Comparison of ENCODE assay signal across 30 mouse cellular contexts in the genomic region with DNA sequence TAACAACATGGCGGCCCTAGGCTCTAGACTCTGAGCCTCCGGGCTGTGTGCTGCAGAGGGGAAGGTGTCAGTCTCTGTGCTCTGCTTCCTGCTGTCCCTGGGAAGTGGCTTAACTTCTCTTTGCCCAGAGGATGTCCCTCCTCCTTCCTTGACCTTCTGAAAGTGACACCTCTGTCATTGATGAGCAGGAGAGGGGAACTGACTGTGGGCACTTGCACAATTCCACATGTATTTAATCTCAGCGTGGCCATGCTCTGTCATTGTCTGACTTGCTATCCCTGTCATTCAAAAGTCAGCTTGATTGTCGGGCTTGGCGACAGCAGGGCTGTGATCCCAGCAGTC. TPM values are rescaled to one million over a fixed set of nuclear protein-coding genes. Genes with fewer than 3 reads are reported as not detected.
DNase-seq lines count a peak whose midpoint lies in the region; ATAC-seq and TF ChIP-seq lines count a peak whose summit lies in the region.
"Had no signal": no experiment of that assay in that cellular context is flagged by ENCODE, and none has a peak within 500 bp of the region (broad histone marks: within the 10 kb centered on the region; RNA-seq: fewer than 3 reads in every experiment).

No protein-coding gene starts in this region.

- no peaks in the 10 kb centered on the region for H3K9me3 ChIP-seq in lung, postnatal 0 days (ENCODE audit: low read length)
- H3K9me3 ChIP-seq in midbrain, embryonic 15.5 days, result no peaks in the 10 kb centered on the region
- H3K9me3 ChIP-seq: embryonic facial prominence, embryonic 10.5 days; embryonic facial prominence, embryonic 15.5 days; forebrain, embryonic 13.5 days; heart, embryonic 12.5 days; hindbrain, embryonic 15.5 days; limb, embryonic 13.5 days; neural tube, embryonic 13.5 days; stomach, embryonic 15.5 days had no signal

- TF ChIP-seq EP300 in lung, postnatal 0 days (IDR thresholded peaks at IDR 0.05), result no peak

- H3K4me3 ChIP-seq in lung, postnatal 0 days (ENCODE audit: low read depth, low read length), result no peak overlapping the region
- H3K4me3 ChIP-seq in lung, adult 2 months (replicated peaks; ENCODE audit: extremely low read depth, low read depth, low read length), result no peak overlapping the region
- no peak overlapping the region for H3K4me3 ChIP-seq in midbrain, embryonic 15.5 days
- H3K4me3 ChIP-seq: embryonic facial prominence, embryonic 10.5 days; embryonic facial prominence, embryonic 15.5 days; forebrain, embryonic 13.5 days; heart, adult 2 months; heart, embryonic 12.5 days; hindbrain, embryonic 15.5 days; layer of hippocampus, adult 2 months; left cerebral cortex, adult 2 months; limb, embryonic 13.5 days; neural tube, embryonic 13.5 days; stomach, embryonic 15.5 days had no signal

- no peak for TF ChIP-seq POLR2A in lung, adult 2 months (IDR thresholded peaks at IDR 0.05; ENCODE audit: borderline replicate concordance, extremely low read depth, low read depth, low read length)

- no peak overlapping the region for H3K4me2 ChIP-seq in lung, postnatal 0 days (replicated peaks; ENCODE audit: low read depth, low read length)
- H3K4me2 ChIP-seq in midbrain, embryonic 15.5 days, result no peak overlapping the region
- H3K4me2 ChIP-seq: embryonic facial prominence, embryonic 15.5 days; forebrain, embryonic 13.5 days; heart, embryonic 12.5 days; hindbrain, embryonic 15.5 days; limb, embryonic 13.5 days; midbrain, embryonic 11.5 days; neural tube, embryonic 13.5 days; stomach, embryonic 15.5 days had no signal

- 53% methylated on average over 5 of the region's 5 CpGs for WGBS in lung, postnatal 0 days
- 60% methylated on average over 5 of the region's 5 CpGs for WGBS in lung, adult 2 months
- WGBS in midbrain, embryonic 15.5 days, result 53% methylated on average over 5 of the region's 5 CpGs

- H3K27me3 ChIP-seq in lung, postnatal 0 days (replicated peaks; ENCODE audit: insufficient read depth, low read length), result no peaks in the 10 kb centered on the region
- H3K27me3 ChIP-seq in midbrain, embryonic 15.5 days (replicated peaks), result peaks cover 20% of the 10 kb centered on the region

- no peak overlapping the region for H3K9ac ChIP-seq in lung, postnatal 0 days (replicated peaks; ENCODE audit: low read depth)
- no peak overlapping the region for H3K9ac ChIP-seq in midbrain, embryonic 15.5 days
- H3K9ac ChIP-seq: embryonic facial prominence, embryonic 15.5 days; forebrain, embryonic 13.5 days; heart, embryonic 12.5 days; hindbrain, embryonic 15.5 days; limb, embryonic 13.5 days; neural tube, embryonic 13.5 days; stomach, embryonic 15.5 days had no signal

- no peaks in the 10 kb centered on the region for H3K4me1 ChIP-seq in lung, postnatal 0 days (ENCODE audit: insufficient read depth, low read depth, low read length)
- H3K4me1 ChIP-seq in lung, adult 2 months (ENCODE audit: control insufficient read depth, insufficient read depth, low read length), result peaks cover 12% of the 10 kb centered on the region
- H3K4me1 ChIP-seq in midbrain, embryonic 15.5 days, result peaks cover 5% of the 10 kb centered on the region; the same call in 1 of the 2 replicates

- no peak overlapping the region for H3K27ac ChIP-seq in lung, postnatal 0 days (ENCODE audit: low read length)
- no peak overlapping the region for H3K27ac ChIP-seq in midbrain, embryonic 15.5 days
- H3K27ac ChIP-seq: embryonic facial prominence, embryonic 10.5 days; embryonic facial prominence, embryonic 15.5 days; forebrain, embryonic 13.5 days; heart, adult 2 months; hindbrain, embryonic 15.5 days; layer of hippocampus, adult 2 months; left cerebral cortex, adult 2 months; limb, embryonic 13.5 days; neural tube, embryonic 13.5 days; stomach, embryonic 15.5 days had no signal

- intact Hi-C loops in heart, postnatal 25 days (cut with DNase I), result no loop called here
- intact Hi-C loops in gastrocnemius, postnatal 14 days (cut with DNase I; ENCODE audit: low total_unique reads), result no loop called here

- DNase-seq in heart, adult 11 months, result peak; percentile 74
- no peak for DNase-seq in heart, postnatal 25 days (ENCODE audit: low spot score)
- DNase-seq in lung, postnatal 0 days (ENCODE audit: low spot score), result peak; percentile 33
- no peak for DNase-seq in lung, adult 2 months
- no peak for DNase-seq in gastrocnemius, postnatal 14 days
- no peak for DNase-seq in urinary bladder, adult 2 months (ENCODE audit: low spot score)
- DNase-seq: cerebellum, adult 2 months; cerebellum, postnatal 25 days; lung, postnatal 14 days; right cerebral cortex, postnatal 14 days; thymus, adult 18-20 months; thymus, postnatal 25 days had no signal

- TF ChIP-seq CTCF in lung, postnatal 0 days (IDR thresholded peaks at IDR 0.05), result no peak
- no peak for TF ChIP-seq CTCF in lung, adult 2 months (IDR thresholded peaks at IDR 0.05; ENCODE audit: insufficient read depth, low read length)

- no peaks in the 10 kb centered on the region for H3K36me3 ChIP-seq in lung, postnatal 0 days (ENCODE audit: insufficient read depth, low read length)
- no peaks in the 10 kb centered on the region for H3K36me3 ChIP-seq in midbrain, embryonic 15.5 days (replicated peaks)
- H3K36me3 ChIP-seq: embryonic facial prominence, embryonic 10.5 days; embryonic facial prominence, embryonic 15.5 days; hindbrain, embryonic 15.5 days; limb, embryonic 13.5 days; neural tube, embryonic 13.5 days; stomach, embryonic 15.5 days had no signal

- ATAC-seq in lung, postnatal 0 days, result peak; percentile 30; the same call in 1 of the 2 replicates
- ATAC-seq in megakaryocyte, adult 5-6 weeks (ENCODE audit: poor library complexity, severe bottlenecking), result peak; percentile 72
- no peak for ATAC-seq in midbrain, embryonic 15.5 days (replicated peaks)
- ATAC-seq: forebrain, embryonic 13.5 days; inflammation-experienced regulatory T-cells, adult 6 months had no signal

RNA-seq across cellular contexts. Expression of gene Bloc1s3, which starts 12.0 kb away (rescaled TPM):
- 1 to 10 TPM; 2.3 to 2.4 TPM for total RNA-seq in heart, postnatal 25 days (2021)
- polyA plus RNA-seq in lung, postnatal 0 days (2015; fragmentation: Nextera tagmentation; extraction: Ambion mirVana), result 2.6 and 3.0 TPM in 2 replicates
- polyA plus RNA-seq in lung, adult 2 months (2012; rRNA removed), result 12.2 and 12.9 TPM in 2 replicates
- total RNA-seq in megakaryocyte, adult 5-6 weeks (2015), result 3.9 and 6.2 TPM in 2 replicates
- 2.7 and 4.0 TPM in 2 replicates for total RNA-seq in megakaryocyte, adult 5-6 weeks (2017)
- 4.8 and 5.0 TPM in 2 replicates for polyA plus RNA-seq in midbrain, embryonic 15.5 days (2015; fragmentation: Nextera tagmentation; extraction: Ambion mirVana)
- 1 to 10 TPM; 1.7 to 2.1 TPM for total RNA-seq in gastrocnemius, postnatal 14 days (2021)
- 6.6 and 7.4 TPM in 2 replicates for polyA plus RNA-seq in urinary bladder, adult 2 months (2012; rRNA removed)

RNA-seq across cellular contexts. Expression of gene Trappc6a, which starts 12.0 kb away (rescaled TPM):
- 10 to 100 TPM; 35.6 to 35.9 TPM for total RNA-seq in heart, postnatal 25 days (2021)
- 85.5 and 91.9 TPM in 2 replicates for polyA plus RNA-seq in lung, postnatal 0 days (2015; fragmentation: Nextera tagmentation; extraction: Ambion mirVana)
- polyA plus RNA-seq in lung, adult 2 months (2012; rRNA removed), result 63.1 and 93.4 TPM in 2 replicates
- 27.1 and 32.1 TPM in 2 replicates for total RNA-seq in megakaryocyte, adult 5-6 weeks (2015)
- total RNA-seq in megakaryocyte, adult 5-6 weeks (2017), result 15.3 and 18.0 TPM in 2 replicates
- 38.3 and 39.1 TPM in 2 replicates for polyA plus RNA-seq in midbrain, embryonic 15.5 days (2015; fragmentation: Nextera tagmentation; extraction: Ambion mirVana)
- total RNA-seq in gastrocnemius, postnatal 14 days (2021), result 10 to 100 TPM; 19.9 to 20.0 TPM
- 58.7 and 77.3 TPM in 2 replicates for polyA plus RNA-seq in urinary bladder, adult 2 months (2012; rRNA removed)

RNA-seq across cellular contexts. Expression of gene Nkpd1, which starts 21.5 kb away (rescaled TPM):
- not detected for total RNA-seq in heart, postnatal 25 days (2021)
- 0.05 and 0.15 TPM in 2 replicates for polyA plus RNA-seq in lung, postnatal 0 days (2015; fragmentation: Nextera tagmentation; extraction: Ambion mirVana)
- 0.62 and 17.3 TPM in 2 replicates for polyA plus RNA-seq in lung, adult 2 months (2012; rRNA removed)
- total RNA-seq in megakaryocyte, adult 5-6 weeks (2015), result 0.23 TPM in 1 of 2 replicates, not detected in the other
- total RNA-seq in megakaryocyte, adult 5-6 weeks (2017), result not detected in 2 replicates
- polyA plus RNA-seq in midbrain, embryonic 15.5 days (2015; fragmentation: Nextera tagmentation; extraction: Ambion mirVana), result 0.74 and 0.95 TPM in 2 replicates
- not detected for total RNA-seq in gastrocnemius, postnatal 14 days (2021)
- 1.5 and 1.6 TPM in 2 replicates for polyA plus RNA-seq in urinary bladder, adult 2 months (2012; rRNA removed)
- total RNA-seq: gastrocnemius, postnatal 10 days; heart, adult 2 months; hematopoietic stem cell, adult 5-6 weeks had no signal
- polyA plus RNA-seq: heart, postnatal 0 days; inflammation-experienced regulatory T-cells, adult 6 months; midbrain, embryonic 11.5 days had no signal

RNA-seq across cellular contexts. Expression of gene Exoc3l2, which starts 33.1 kb away (rescaled TPM):
- 1 to 10 TPM; 1.2 to 1.3 TPM for total RNA-seq in heart, postnatal 25 days (2021)
- polyA plus RNA-seq in lung, postnatal 0 days (2015; fragmentation: Nextera tagmentation; extraction: Ambion mirVana), result 1.1 and 1.4 TPM in 2 replicates
- polyA plus RNA-seq in lung, adult 2 months (2012; rRNA removed), result 2.7 and 3.4 TPM in 2 replicates
- total RNA-seq in megakaryocyte, adult 5-6 weeks (2015), result 0.09 and 0.14 TPM in 2 replicates
- total RNA-seq in megakaryocyte, adult 5-6 weeks (2017), result 0.28 and 0.62 TPM in 2 replicates
- polyA plus RNA-seq in midbrain, embryonic 15.5 days (2015; fragmentation: Nextera tagmentation; extraction: Ambion mirVana), result 0.17 and 0.57 TPM in 2 replicates
- total RNA-seq in gastrocnemius, postnatal 14 days (2021), result under 1 TPM; 0.47 to 0.74 TPM
- polyA plus RNA-seq in urinary bladder, adult 2 months (2012; rRNA removed), result 8.4 and 10.2 TPM in 2 replicates
- polyA plus RNA-seq: inflammation-experienced regulatory T-cells, adult 6 months had no signal

RNA-seq across cellular contexts. Expression of gene Mark4, which starts 37.6 kb away (rescaled TPM):
- total RNA-seq in heart, postnatal 25 days (2021), result 10 to 100 TPM; 22.3 to 24.3 TPM
- polyA plus RNA-seq in lung, postnatal 0 days (2015; fragmentation: Nextera tagmentation; extraction: Ambion mirVana), result 7.4 and 7.9 TPM in 2 replicates
- polyA plus RNA-seq in lung, adult 2 months (2012; rRNA removed), result 29.2 and 34.3 TPM in 2 replicates
- 11.4 and 14.7 TPM in 2 replicates for total RNA-seq in megakaryocyte, adult 5-6 weeks (2015)
- 6.4 and 9.4 TPM in 2 replicates for total RNA-seq in megakaryocyte, adult 5-6 weeks (2017)
- 20.4 and 20.6 TPM in 2 replicates for polyA plus RNA-seq in midbrain, embryonic 15.5 days (2015; fragmentation: Nextera tagmentation; extraction: Ambion mirVana)
- total RNA-seq in gastrocnemius, postnatal 14 days (2021), result 10 to 100 TPM; 12.6 to 14.1 TPM
- 13.3 and 19.4 TPM in 2 replicates for polyA plus RNA-seq in urinary bladder, adult 2 months (2012; rRNA removed)

Comparison
In these comparisons a context has a peak if more than half of its experiments do, and no peak if none do; other contexts are left out.
1. DNase-seq: peak in heart, adult 11 months (single experiment) and lung, postnatal 0 days (single experiment); none in heart, postnatal 25 days (single experiment), lung, adult 2 months (single experiment), gastrocnemius, postnatal 14 days (single experiment) and urinary bladder, adult 2 months (single experiment).